Mouse (Mus musculus) stomach, embryonic 14.5 days (tissue): Measurements from ENCODE around the gene Tdp1. TPM values are rescaled to one million over a fixed set of nuclear protein-coding genes. Genes with fewer than 3 reads are reported as not detected.

Experiments used
- ATAC-seq: fragments of 200-750 bp; cut with Nextera tagmentation; 2 replicates; pipeline ENCODE4 v1.8.0; 2017; ENCODE audit warnings: low read depth, moderate TSS enrichment; ENCODE audit not compliant: insufficient number of reproducible peaks, insufficient read depth, low FRiP score
- H3K27ac ChIP-seq: fragments of 300-500 bp; sonication (generic); 2 replicates; pipeline ENCODE4 v1.5.1; 2014; ENCODE audit warnings: mild to moderate bottlenecking, low read length, moderate library complexity, mixed read lengths
- H3K27me3 ChIP-seq: fragments of 300-500 bp; sonication (generic); 2 replicates; pipeline ENCODE4 v1.6.1; 2014; ENCODE audit warnings: low read length, control low read depth, mixed read lengths; ENCODE audit not compliant: control insufficient read depth, insufficient read depth
- H3K36me3 ChIP-seq: fragments of 300-500 bp; sonication (generic); 2 replicates; pipeline ENCODE4 v1.6.1; 2014; ENCODE audit warnings: mild to moderate bottlenecking, control low read depth, low read length, moderate library complexity, mixed read lengths; ENCODE audit not compliant: control insufficient read depth, insufficient read depth
- H3K4me1 ChIP-seq: fragments of 300-500 bp; sonication (generic); 2 replicates; pipeline ENCODE4 v1.6.1; 2014; ENCODE audit warnings: low read length, control low read depth, mixed read lengths; ENCODE audit not compliant: control insufficient read depth, insufficient read depth
- H3K4me2 ChIP-seq: fragments of 300-500 bp; sonication (generic); replicated peaks from 2 replicates; pipeline ENCODE4 v1.6.1; 2014; ENCODE audit warnings: low read depth, low read length, control low read depth
- H3K4me3 ChIP-seq: fragments of 300-500 bp; sonication (generic); 2 replicates; pipeline ENCODE4 v1.5.1; 2014; ENCODE audit warnings: low read depth, low read length, control low read depth
- H3K9ac ChIP-seq: fragments of 300-500 bp; sonication (generic); replicated peaks from 2 replicates; pipeline ENCODE4 v1.6.1; 2014; ENCODE audit warnings: low read depth, mild to moderate bottlenecking, control low read depth, low read length, moderate library complexity, mixed read lengths
- H3K9me3 ChIP-seq: fragments of 300-500 bp; sonication (generic); 2 replicates; pipeline ENCODE4 v1.6.1; 2016; ENCODE audit warnings: low read depth, low read length, control low read depth; ENCODE audit not compliant: control insufficient read depth
- WGBS: fragments of 180-500 bp; shearing (Covaris S2); extraction: QIAGEN DNeasy Blood & Tissue Kit; methylation state at CpG from one replicate; pipeline ENCODE4 v1.1.7; 2014; 5-methylcytosine and 5-hydroxymethylcytosine counted together
- microRNA-seq: library from miRNA; unstranded; fragments of <30 nt; microRNA quantifications from one replicate; pipeline ENCODE4, GENCODE M21; 2016
- polyA plus RNA-seq: library from polyadenylated mRNA; unstranded; fragments of >200 nt; fragmentation: Nextera tagmentation; extraction: Ambion mirVana; gene quantifications from 2 replicates; pipeline ENCODE4 v1.2.1, GENCODE M21; 2014

Gene Tdp1
- polyA plus RNA-seq, 1 experiment from 2014 or later, result 61.1 TPM

DNA sequence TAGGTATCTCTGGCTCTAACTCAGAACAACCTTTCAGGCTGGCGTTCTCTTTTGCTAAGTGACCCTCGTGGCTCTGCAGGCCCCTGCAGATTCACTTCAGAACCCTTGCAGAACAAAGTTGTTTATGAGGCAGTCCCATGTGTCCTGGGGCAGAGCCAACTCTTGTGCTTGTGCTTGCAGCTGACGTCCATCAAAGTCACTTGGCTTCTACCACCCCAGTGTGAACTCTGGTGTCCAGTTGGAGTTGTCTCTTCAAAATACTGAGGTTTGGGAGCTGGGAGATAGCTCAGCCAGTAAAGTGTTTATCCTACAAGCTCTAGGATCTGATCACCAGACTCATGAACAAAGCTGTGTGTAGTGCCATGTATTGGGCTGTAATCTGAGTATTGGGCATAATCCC lies 117.6 kb downstream of the Tdp1 start:
- Histone ChIP-seq H3K9ac (no peak overlapping the region), H3K36me3 (no peaks in the 10 kb centered on the region), H3K9me3 (no peaks in the 10 kb centered on the region), H3K4me3 (no peak overlapping the region), H3K27ac (no peak overlapping the region), H3K27me3 (no peaks in the 10 kb centered on the region), H3K4me2 (no peak overlapping the region), H3K4me1 (no peaks in the 10 kb centered on the region)
- WGBS, result 61% methylated on average over 3 of the region's 3 CpGs
- ATAC-seq, result no peak

DNA sequence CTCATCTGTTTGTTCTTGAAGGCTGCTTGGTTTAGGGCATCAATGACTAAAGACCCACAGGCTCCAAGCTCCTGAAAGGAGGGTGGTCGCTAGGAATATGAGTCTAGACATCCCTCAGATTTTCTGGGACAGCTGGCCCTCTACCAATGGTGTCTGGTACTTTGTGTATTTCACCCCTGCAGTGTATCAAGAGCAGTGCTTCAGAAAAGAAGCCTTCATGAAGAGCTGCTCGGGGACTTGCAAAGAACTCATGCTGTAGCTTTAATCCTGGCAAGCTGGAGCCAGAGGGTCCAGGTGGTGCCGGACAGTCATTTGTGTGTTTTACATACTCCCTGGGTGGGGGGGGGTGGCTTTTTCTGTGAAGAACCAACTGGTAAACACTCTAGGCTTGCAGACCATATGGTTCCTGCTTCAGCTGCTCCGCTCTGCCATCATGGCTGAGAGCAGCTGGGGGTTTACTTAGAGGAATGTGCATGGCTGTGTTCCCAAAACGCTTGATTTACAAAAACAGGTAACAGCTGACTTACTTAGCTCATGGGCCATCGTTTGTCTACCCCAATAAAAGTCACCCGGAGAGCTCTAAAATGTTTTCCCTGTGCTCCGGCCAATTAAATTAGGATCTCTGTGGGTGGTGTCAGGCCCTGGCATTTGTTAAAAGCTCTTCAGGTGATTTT lies 118.7 kb downstream of the Tdp1 start:
- no peaks in the 10 kb centered on the region for H3K4me1 ChIP-seq
- H3K27ac ChIP-seq, result no peak overlapping the region
- H3K4me3 ChIP-seq, result no peak overlapping the region
- no peaks in the 10 kb centered on the region for H3K9me3 ChIP-seq
- whole genome bisulfite sequencing, result 32% methylated on average over 8 of the region's 8 CpGs
- no peak overlapping the region for H3K4me2 ChIP-seq
- no peaks in the 10 kb centered on the region for H3K27me3 ChIP-seq
- ATAC-seq, result peak; percentile 49; the same call in 1 of the 2 replicates
- no peak overlapping the region for H3K9ac ChIP-seq
- H3K36me3 ChIP-seq, result no peaks in the 10 kb centered on the region

Small RNAs within 50 kb of the gene (microRNA-seq; reads per million reads assigned to microRNA genes)
- not detected for gene Gm23291

Other genes starting within 250 kb of the Tdp1 start
- 12.9 and 14.7 TPM in 2 replicates for gene Efcab11, start 78 bp upstream of the Tdp1 start, polyA plus RNA-seq
- 0.27 and 0.42 TPM in 2 replicates for gene Kcnk13, start 80.0 kb downstream of the Tdp1 start, polyA plus RNA-seq
- 247 and 259 TPM in 2 replicates for gene Psmc1, start 225.6 kb downstream of the Tdp1 start, polyA plus RNA-seq